Mouse (Mus musculus): Measurements from ENCODE around the gene Sema3f. TPM values are rescaled to one million over a fixed set of nuclear protein-coding genes. Genes with fewer than 3 reads are reported as not detected.
A peak's percentile ranks its signal among the peaks of the same experiment; 100 is the strongest.

Gene Sema3f
- total RNA-seq, 2 experiments from 2014 or later: 18.7 to 20.9 TPM

DNA sequence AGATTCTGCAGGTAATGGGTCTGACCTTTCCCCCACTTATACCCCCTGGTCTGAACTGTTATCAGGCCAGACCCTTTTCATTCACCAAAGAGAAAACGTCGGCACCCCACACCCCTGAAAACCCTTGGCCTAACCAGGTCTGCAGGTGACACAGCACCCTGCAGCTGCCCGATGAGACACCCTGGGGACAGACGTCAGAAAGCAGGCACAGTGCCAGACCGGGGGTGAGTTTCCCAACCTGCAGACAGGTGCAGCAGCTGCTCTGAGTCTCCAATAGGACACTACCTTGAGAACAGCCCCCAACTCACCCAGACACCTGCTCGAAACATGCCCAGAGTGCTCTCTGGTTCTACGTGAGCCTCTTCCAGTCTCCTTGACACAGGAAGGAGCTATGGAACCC lies 21.3 kb downstream of the Sema3f start:
- DNase-seq: no peak

GRCm38 (mm10) chr9:107688415-107688814 lies 21.9 kb downstream of the Sema3f start:
- DNase-seq: no peak

DNA sequence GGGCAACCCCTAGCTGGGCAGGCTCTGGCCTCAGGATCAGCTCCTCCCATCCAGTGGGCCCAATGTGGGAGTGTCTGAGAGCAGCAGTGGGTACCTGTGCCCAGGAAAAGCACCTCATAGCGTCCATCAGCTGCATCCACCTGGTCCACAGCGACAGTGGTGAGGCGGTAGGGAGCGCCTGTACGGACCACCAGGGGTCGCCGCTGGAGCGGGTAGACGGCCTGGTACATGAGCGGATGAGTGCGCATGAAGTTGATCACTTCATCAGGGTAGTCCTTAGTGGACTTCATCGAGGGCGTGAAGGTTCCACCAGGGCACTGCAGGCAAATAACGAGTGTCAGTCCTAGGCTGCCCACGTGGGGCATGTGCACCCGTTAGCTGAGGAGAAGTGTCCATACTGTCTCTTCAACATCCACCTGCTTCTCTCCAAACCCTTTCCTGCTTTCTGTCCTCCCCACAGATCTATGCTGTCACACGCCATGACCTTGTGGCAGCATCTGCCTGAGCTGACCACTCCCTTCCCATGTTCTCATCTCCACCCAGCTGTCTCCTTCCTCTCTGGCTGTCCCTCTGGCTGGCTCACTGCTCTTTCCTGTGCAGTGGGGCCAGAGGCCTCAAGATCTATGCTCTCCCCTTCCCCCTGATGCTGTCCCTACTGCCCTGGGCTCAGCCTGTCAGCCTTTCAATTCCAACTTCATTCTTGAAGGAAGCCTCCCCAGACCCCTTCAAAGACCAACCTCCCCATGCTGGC lies 24.9 kb downstream of the Sema3f start:
- peak; percentile 82 for DNase-seq

- DNase-seq: no peak
These were observed 27.9 kb downstream of the Sema3f start for GRCm38 (mm10) chr9:107682405-107682804.

DNA sequence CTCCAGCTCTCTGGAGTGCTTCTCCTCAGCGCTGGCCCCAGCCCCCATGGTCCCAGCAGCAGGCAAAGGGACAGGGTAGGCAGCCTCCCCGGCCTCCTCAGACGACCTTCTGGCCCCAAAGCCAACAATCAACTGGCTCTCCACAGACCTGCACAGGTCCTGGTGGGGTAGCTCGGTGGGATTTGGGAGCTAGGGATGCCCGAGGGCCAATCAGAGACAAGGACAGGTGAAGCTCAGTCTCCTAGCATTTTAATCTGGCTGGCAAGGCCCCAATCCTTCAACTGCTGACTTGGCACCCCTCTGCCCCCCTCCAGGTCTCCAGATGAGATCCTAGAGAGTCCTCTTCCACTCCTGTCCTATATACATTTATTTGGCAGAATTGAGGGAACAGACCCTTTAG lies 30.8 kb downstream of the Sema3f start, which contains the start of gene Gnat1:
Gene Gnat1 (minus strand): TSS at position 212 of the 400 bp plus-strand sequence.
- DNase-seq: no peak

DNA sequence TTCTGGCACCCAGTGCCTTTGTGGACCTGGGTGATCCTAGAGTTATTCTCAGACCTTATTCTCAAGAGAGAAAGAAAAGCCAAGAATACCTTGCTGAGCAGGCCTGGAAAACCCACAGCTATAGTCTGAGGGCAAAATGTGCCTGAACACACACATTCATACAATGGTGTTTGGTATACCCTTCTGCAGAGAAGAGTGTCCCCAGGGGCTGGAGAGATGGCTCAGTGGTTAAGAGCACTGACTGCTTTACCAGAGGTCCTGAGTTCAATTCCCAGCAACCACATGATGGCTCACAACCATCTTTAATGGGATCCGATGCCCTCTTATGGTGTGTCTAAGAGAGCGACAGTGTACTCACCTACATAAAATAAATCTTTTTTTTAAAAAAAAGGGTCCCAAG lies 31.4 kb downstream of the Sema3f start:
- DNase-seq: no peak

DNA sequence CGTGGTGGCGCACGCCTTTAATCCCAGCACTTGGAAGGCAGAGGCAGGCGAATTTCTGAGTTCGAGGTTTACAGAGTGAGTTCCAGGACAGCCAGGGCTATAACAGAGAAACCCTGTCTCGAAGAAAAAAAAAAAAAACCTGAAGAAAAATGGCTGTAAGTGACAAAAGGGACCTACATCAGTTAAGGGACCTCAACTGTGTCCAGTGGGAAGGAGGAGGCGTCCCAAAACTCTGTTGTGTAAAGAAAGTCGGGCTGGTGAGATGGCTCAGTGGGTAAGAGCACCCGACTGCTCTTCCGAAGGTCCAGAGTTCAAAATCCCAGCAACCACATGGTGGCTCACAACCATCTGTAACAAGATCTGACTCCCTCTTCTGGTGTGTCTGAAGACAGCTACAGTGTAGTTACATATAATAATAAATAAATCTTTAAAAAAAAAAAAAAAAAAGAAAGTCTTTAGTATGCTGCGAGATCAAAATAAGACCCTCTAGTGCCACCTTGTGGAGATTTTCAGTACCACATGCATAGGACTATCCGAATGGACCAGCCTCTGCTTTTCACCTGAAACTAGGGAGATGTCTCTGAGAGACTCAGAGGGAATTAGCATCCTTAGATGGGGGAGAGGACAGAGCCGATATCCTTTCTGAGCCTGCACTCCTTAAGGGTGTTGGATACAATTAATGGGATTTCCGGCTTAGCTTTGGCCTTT lies 32.3 kb downstream of the Sema3f start:
- DNase-seq: peak; percentile 87

GRCm38 (mm10) chr9:107677091-107677784 lies 33.0 kb downstream of the Sema3f start:
- peak; percentile 56 for DNase-seq

DNA sequence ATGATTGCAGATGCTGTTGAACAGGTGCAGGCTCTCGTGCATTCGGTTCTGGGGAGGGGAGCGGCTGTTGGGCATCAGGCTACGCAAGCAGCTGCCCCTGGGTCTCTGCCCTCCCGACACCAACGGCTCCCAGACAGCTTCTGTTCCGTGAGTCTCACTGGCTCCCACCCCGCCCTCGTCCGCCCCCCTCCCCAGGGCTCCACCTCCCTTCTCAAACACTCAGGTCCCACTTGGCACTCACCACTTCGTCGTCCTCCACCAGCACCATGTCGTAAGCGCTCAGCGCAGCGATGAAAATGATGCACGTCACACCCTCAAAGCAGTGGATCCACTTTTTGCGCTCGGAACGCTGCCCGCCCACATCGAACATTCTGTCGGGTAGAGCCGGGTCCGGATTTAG lies 34.0 kb downstream of the Sema3f start:
- no peak for DNase-seq

GRCm38 (mm10) chr9:107675671-107676301 lies 34.5 kb downstream of the Sema3f start:
- peak; percentile 88 for DNase-seq

- no peak for DNase-seq
These were observed 35.5 kb downstream of the Sema3f start for GRCm38 (mm10) chr9:107674609-107675429.

- peak; percentile 74 for DNase-seq
These were observed 40.0 kb downstream of the Sema3f start for GRCm38 (mm10) chr9:107670259-107670658.

- DNase-seq: no peak
These were observed 40.8 kb downstream of the Sema3f start, which contains the start of gene Slc38a3 for GRCm38 (mm10) chr9:107669480-107669945. Gene Slc38a3 (minus strand): TSS chr9:107669530.

DNA sequence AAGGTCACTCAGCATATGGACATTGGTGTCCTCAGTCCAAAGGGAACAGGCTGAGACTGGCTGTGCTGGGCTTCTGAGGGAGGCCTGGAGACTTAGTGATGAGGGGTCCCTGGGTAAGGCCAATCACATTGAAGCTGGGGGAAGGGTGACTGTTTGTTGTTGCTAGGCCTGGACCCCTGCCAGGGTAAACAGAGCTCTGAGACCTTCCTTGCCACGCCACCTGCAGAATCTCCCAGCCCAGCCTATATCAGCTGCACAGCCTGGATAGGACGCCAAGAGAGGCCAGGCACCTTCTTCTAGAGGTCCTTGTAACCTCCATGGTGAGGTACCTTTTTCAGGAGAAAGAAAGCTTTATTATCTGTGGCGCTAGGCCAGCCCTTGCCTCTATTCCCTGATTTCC lies 41.4 kb downstream of the Sema3f start:
- no peak for DNase-seq

DNA sequence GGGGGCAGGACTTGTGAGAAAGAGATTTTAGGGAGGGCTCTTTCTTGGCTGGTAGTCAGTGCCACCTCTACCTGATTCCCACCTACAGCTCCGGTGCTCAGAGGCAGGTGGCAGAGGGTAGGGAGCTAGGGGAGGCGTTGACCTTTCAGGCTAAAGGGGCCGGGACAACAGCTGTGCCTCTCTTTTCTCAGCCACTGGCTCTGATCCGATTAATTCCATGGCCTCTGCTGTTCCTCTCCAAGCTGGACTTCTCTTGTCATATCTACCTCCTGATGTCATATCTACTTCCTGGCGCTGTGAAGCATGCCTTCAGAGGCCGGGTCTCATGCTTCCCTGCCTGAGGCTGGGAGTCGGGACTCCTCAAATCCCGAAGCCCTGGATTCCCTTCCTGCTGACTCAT lies 42.3 kb downstream of the Sema3f start:
- no peak for DNase-seq

DNA sequence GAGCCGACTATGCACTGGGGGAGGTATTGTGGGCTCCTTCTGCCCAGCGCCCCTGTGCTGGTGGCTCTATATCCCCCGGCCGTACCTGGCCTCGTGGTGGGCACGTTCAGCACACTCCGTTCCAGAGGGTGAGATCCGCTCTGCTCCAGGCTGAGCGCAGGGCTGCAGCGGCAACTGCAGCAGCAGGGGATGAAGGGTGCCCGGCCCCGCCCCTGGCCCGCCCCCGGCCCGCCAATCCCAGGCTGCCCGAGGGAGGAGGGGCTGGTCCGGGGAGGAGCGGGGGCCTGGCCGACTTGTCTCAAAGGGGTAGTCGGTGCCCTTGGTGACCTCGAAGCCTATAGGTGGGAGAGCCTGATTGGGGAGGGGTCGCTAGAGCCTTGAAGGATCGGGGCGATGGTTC lies 43.1 kb downstream of the Sema3f start:
- DNase-seq: peak; percentile 79

- peak; percentile 65 for DNase-seq
These were observed 43.5 kb downstream of the Sema3f start for GRCm38 (mm10) chr9:107666751-107667205.

GRCm38 (mm10) chr9:107665308-107665707 lies 45.0 kb downstream of the Sema3f start:
- no peak for DNase-seq

DNA sequence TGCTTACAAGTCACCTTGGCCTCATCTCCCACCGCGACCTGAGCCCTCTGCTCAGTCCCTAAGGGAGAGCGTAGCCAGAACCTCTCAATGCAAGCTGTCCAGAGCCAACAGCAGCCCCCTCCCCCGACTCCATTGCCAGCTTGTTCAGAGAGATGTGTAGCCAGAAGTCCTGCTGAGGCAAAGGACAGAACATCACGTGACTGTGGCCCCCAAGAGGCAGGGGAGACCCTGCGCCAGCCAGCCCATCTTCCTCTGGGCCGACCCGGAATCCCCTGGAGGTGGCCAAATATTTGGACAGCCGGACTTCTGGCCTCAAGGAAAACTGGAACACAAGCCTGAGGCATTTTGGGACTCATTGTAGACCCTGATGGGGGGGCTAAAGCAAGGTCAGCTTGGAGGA lies 46.8 kb downstream of the Sema3f start:
- DNase-seq: no peak

- DNase-seq: no peak
These were observed 47.9 kb downstream of the Sema3f start for GRCm38 (mm10) chr9:107662342-107662741.

- DNase-seq: no peak
These were observed 49.5 kb downstream of the Sema3f start for GRCm38 (mm10) chr9:107660777-107661176.

DNA sequence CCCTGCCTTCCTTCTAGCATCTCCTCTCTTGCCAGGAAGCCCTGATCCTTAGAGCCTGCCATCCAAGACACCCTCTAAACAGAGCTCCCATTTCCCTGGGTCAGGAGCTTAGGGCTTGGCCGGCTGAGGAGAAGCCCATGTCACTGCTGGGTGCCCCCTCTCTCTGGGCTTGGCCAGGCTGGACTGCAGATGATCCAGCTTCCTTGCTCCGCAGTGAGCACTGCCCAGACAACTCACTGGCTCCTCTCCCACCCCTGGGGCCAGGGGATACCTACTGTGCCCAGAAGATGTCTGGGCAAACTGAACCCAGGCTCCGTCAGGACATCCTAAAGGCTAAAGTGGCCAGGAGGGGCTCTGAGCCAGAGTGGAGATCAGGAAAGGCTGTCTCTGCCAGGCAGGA lies 50.3 kb downstream of the Sema3f start:
- DNase-seq: no peak
